Mouse (Mus musculus) urinary bladder, postnatal 0 days (tissue): ENCODE data around the gene Eppin. TPM values are rescaled to one million over a fixed set of nuclear protein-coding genes. Genes with fewer than 3 reads are reported as not detected.

Experiments used
- polyA plus RNA-seq: library from polyadenylated mRNA; unstranded; fragments of >200 nt; fragmentation: Nextera tagmentation; extraction: Ambion mirVana; gene quantifications from 2 replicates; pipeline ENCODE4 v1.2.1, GENCODE M21; 2015

Gene Eppin
- not detected in 2 replicates for polyA plus RNA-seq

GRCm38 (mm10) chr2:164593494-164593893, at the start of gene Eppin:
Gene Eppin, minus strand, starts transcription at chr2:164593594.

GRCm38 (mm10) chr2:164638696-164639095, 45.3 kb upstream of the Eppin start, which contains the start of gene Wfdc16:
Gene Wfdc16, minus strand, starts transcription at chr2:164638796.

GRCm38 (mm10) chr2:164613471-164613870, 20.1 kb upstream of the Eppin start, which contains the start of the genes Wfdc6b and Wfdc8:
Gene Wfdc6b, plus strand, starts transcription at chr2:164613522.
Gene Wfdc8, minus strand, starts transcription at chr2:164613626.

GRCm38 (mm10) chr2:164585025-164585725, 8.2 kb downstream of the Eppin start, which contains the start of gene Wfdc6a:
Gene Wfdc6a, minus strand, starts transcription at chr2:164585447.

GRCm38 (mm10) chr2:164573359-164573758, 20.0 kb downstream of the Eppin start, which contains the start of gene Spint3:
Gene Spint3, minus strand, starts transcription at chr2:164573459.

GRCm38 (mm10) chr2:164562391-164563188, 30.8 kb downstream of the Eppin start, which contains the start of gene Wfdc2:
Gene Wfdc2, plus strand, starts transcription at chr2:164562413.

Other genes with a start within 250 kb of the Eppin start
- 15.5 and 29.0 TPM in 2 replicates for gene Slpi, start 204.5 kb downstream of the Eppin start, polyA plus RNA-seq
- 0.08 and 0.10 TPM in 2 replicates for gene Rbpjl, start 190.5 kb downstream of the Eppin start, polyA plus RNA-seq
- 1.9 and 2.2 TPM in 2 replicates for gene Matn4, start 188.4 kb downstream of the Eppin start, polyA plus RNA-seq
- gene Sdc4, start 149.7 kb downstream of the Eppin start, polyA plus RNA-seq, result 201 and 220 TPM in 2 replicates
- 58.1 and 67.9 TPM in 2 replicates for gene Sys1, start 136.6 kb downstream of the Eppin start, polyA plus RNA-seq
- gene Gm20458, start 132.6 kb downstream of the Eppin start, polyA plus RNA-seq, result 31.1 and 41.5 TPM in 2 replicates
- gene Trp53tg5, start 119.9 kb downstream of the Eppin start, polyA plus RNA-seq, result not detected in 2 replicates
- 135 and 147 TPM in 2 replicates for gene Dbndd2, start 107.5 kb downstream of the Eppin start, polyA plus RNA-seq
- 53.3 and 56.6 TPM in 2 replicates for gene Pigt, start 96.1 kb downstream of the Eppin start, polyA plus RNA-seq
- 273 and 294 TPM in 2 replicates for gene Wfdc2, start 31.2 kb downstream of the Eppin start, polyA plus RNA-seq
- 1.4 and 1.5 TPM in 2 replicates for gene Spint3, start 20.1 kb downstream of the Eppin start, polyA plus RNA-seq
- 1.3 and 1.4 TPM in 2 replicates for gene Wfdc6a, start 8.1 kb downstream of the Eppin start, polyA plus RNA-seq
- not detected in 2 replicates for gene Wfdc6b, start 19.9 kb upstream of the Eppin start, polyA plus RNA-seq
- not detected in 2 replicates for gene Wfdc8, start 20.0 kb upstream of the Eppin start, polyA plus RNA-seq
- not detected in 2 replicates for gene Wfdc16, start 45.2 kb upstream of the Eppin start, polyA plus RNA-seq
- gene Wfdc10, start 62.5 kb upstream of the Eppin start, polyA plus RNA-seq, result 3.2 and 5.3 TPM in 2 replicates
- not detected in 2 replicates for gene Wfdc9, start 63.0 kb upstream of the Eppin start, polyA plus RNA-seq
- not detected in 2 replicates for gene Wfdc11, start 80.5 kb upstream of the Eppin start, polyA plus RNA-seq
- gene Wfdc13, start 91.5 kb upstream of the Eppin start, polyA plus RNA-seq, result 2.9 and 4.6 TPM in 2 replicates
- gene Spint4, start 104.9 kb upstream of the Eppin start, polyA plus RNA-seq, result not detected in 2 replicates
- gene Spint5, start 121.7 kb upstream of the Eppin start, polyA plus RNA-seq, result not detected in 2 replicates
- 1.6 and 1.7 TPM in 2 replicates for gene Wfdc3, start 152.3 kb upstream of the Eppin start, polyA plus RNA-seq
- 38.2 and 48.9 TPM in 2 replicates for gene Dnttip1, start 152.4 kb upstream of the Eppin start, polyA plus RNA-seq
- gene Ube2c, start 176.3 kb upstream of the Eppin start, polyA plus RNA-seq, result 75.7 and 102 TPM in 2 replicates
- 383 and 450 TPM in 2 replicates for gene Tnnc2, start 186.4 kb upstream of the Eppin start, polyA plus RNA-seq
- gene Snx21, start 192.2 kb upstream of the Eppin start, polyA plus RNA-seq, result 26.2 and 28.0 TPM in 2 replicates
- 16.3 and 19.9 TPM in 2 replicates for gene Acot8, start 211.3 kb upstream of the Eppin start, polyA plus RNA-seq
- 5.0 and 5.7 TPM in 2 replicates for gene Zswim3, start 211.5 kb upstream of the Eppin start, polyA plus RNA-seq
- 11.9 and 12.0 TPM in 2 replicates for gene Zswim1, start 229.1 kb upstream of the Eppin start, polyA plus RNA-seq
- gene Spata25, start 234.9 kb upstream of the Eppin start, polyA plus RNA-seq, result 0.36 TPM in 1 of 2 replicates, not detected in the other
- gene Ctsa, start 239.3 kb upstream of the Eppin start, polyA plus RNA-seq, result 109 and 133 TPM in 2 replicates
- gene Neurl2, start 239.9 kb upstream of the Eppin start, polyA plus RNA-seq, result 14.3 and 16.1 TPM in 2 replicates